Mouse (Mus musculus): ENCODE measurements at regions not wholly inside any gene's neighbourhood (a gene's known extent, or its start where the extent isn't known, plus 50 kb on each side); places are given as distances from the start of the nearest gene placed in this dataset.

- no peak overlapping the region for H3K4me3 ChIP-seq (ENCODE audit: insufficient read depth in 1 of 2, low read depth in 1 of 2, low read length in 2 of 2, poor library complexity in 1 of 2, severe bottlenecking in 1 of 2)
- no peak for TF ChIP-seq ZC3H11A (IDR thresholded peaks at IDR 0.05; ENCODE audit: borderline replicate concordance, low read depth, low read length)
- no peak for TF ChIP-seq ZNF384 (IDR thresholded peaks at IDR 0.05; ENCODE audit: low read depth, low read length)
- no peak for TF ChIP-seq HCFC1 (IDR thresholded peaks at IDR 0.05; ENCODE audit: borderline replicate concordance, insufficient read depth, low read length)
- TF ChIP-seq CHD2 (IDR thresholded peaks at IDR 0.05; ENCODE audit: low read depth, low read length): no peak
- no peak for TF ChIP-seq MAFK (IDR thresholded peaks at IDR 0.05; ENCODE audit: insufficient read depth, low read depth, low read length)
- DNase-seq (ENCODE audit: low read depth, low spot score): no peak
- no peaks in the 10 kb centered on the region for H3K36me3 ChIP-seq (ENCODE audit: control insufficient read depth, insufficient read depth, low read length, poor library complexity, severe bottlenecking)
- H3K9ac ChIP-seq (ENCODE audit: insufficient read depth, low read depth, low read length, poor library complexity, severe bottlenecking): no peak overlapping the region
- H3K4me1 ChIP-seq (ENCODE audit: control insufficient read depth in 2 of 2, insufficient read depth in 2 of 2, low read length in 2 of 2, poor library complexity in 1 of 2): peaks cover 1 to 6% of the 10 kb centered on the region in 2 experiments; a peak in 2 of 4 replicates
- no peaks in the 10 kb centered on the region for H3K9me3 ChIP-seq (ENCODE audit: control insufficient read depth, insufficient read depth, low read depth, low read length)
- in situ Hi-C loops (cut with MboI; ENCODE audit: low sequenced_read_pairs in 2 of 2, unreplicated experiment in 2 of 2): no loop called here
- H3K27ac ChIP-seq (ENCODE audit: insufficient read depth, low read depth, low read length, poor library complexity, severe bottlenecking): no peak overlapping the region
These were observed 138.6 kb upstream of the Igsf21 start for GRCm38 (mm10) chr4:140385226-140385625.

- H3K9ac ChIP-seq (ENCODE audit: insufficient read depth, low read depth, low read length, poor library complexity, severe bottlenecking): no peak overlapping the region
- H3K36me3 ChIP-seq (ENCODE audit: control insufficient read depth, insufficient read depth, low read length, poor library complexity, severe bottlenecking): no peaks in the 10 kb centered on the region
- no peak for DNase-seq (ENCODE audit: low read depth, low spot score)
- H3K4me1 ChIP-seq (ENCODE audit: control insufficient read depth in 2 of 2, insufficient read depth in 2 of 2, low read length in 2 of 2, poor library complexity in 1 of 2): peaks cover 1 to 5% of the 10 kb centered on the region in 2 experiments; a peak in 2 of 4 replicates
- no peaks in the 10 kb centered on the region for H3K9me3 ChIP-seq (ENCODE audit: control insufficient read depth, insufficient read depth, low read depth, low read length)
- in situ Hi-C loops (cut with MboI; ENCODE audit: low sequenced_read_pairs in 2 of 2, unreplicated experiment in 2 of 2): no loop called here
- no peak overlapping the region for H3K27ac ChIP-seq (ENCODE audit: insufficient read depth, low read depth, low read length, poor library complexity, severe bottlenecking)
- TF ChIP-seq ZNF384 (IDR thresholded peaks at IDR 0.05; ENCODE audit: low read depth, low read length): no peak
- TF ChIP-seq HCFC1 (IDR thresholded peaks at IDR 0.05; ENCODE audit: borderline replicate concordance, insufficient read depth, low read length): no peak
- TF ChIP-seq MAFK (IDR thresholded peaks at IDR 0.05; ENCODE audit: insufficient read depth, low read depth, low read length): no peak
- no peak for TF ChIP-seq ZC3H11A (IDR thresholded peaks at IDR 0.05; ENCODE audit: borderline replicate concordance, low read depth, low read length)
- no peak for TF ChIP-seq CHD2 (IDR thresholded peaks at IDR 0.05; ENCODE audit: low read depth, low read length)
- H3K4me3 ChIP-seq (ENCODE audit: insufficient read depth in 1 of 2, low read depth in 1 of 2, low read length in 2 of 2, poor library complexity in 1 of 2, severe bottlenecking in 1 of 2): no peak overlapping the region
These were observed 137.0 kb upstream of the Igsf21 start for GRCm38 (mm10) chr4:140383596-140383995.

- H3K27ac ChIP-seq (ENCODE audit: insufficient read depth, low read depth, low read length, poor library complexity, severe bottlenecking): no peak overlapping the region
- H3K4me3 ChIP-seq (ENCODE audit: insufficient read depth in 1 of 2, low read depth in 1 of 2, low read length in 2 of 2, poor library complexity in 1 of 2, severe bottlenecking in 1 of 2): no peak overlapping the region
- no peaks in the 10 kb centered on the region for H3K9me3 ChIP-seq (ENCODE audit: control insufficient read depth, insufficient read depth, low read depth, low read length)
- H3K36me3 ChIP-seq (ENCODE audit: control insufficient read depth, insufficient read depth, low read length, poor library complexity, severe bottlenecking): no peaks in the 10 kb centered on the region
- H3K9ac ChIP-seq (ENCODE audit: insufficient read depth, low read depth, low read length, poor library complexity, severe bottlenecking): no peak overlapping the region
- DNase-seq (ENCODE audit: low read depth, low spot score): no peak
- TF ChIP-seq ZNF384 (IDR thresholded peaks at IDR 0.05; ENCODE audit: low read depth, low read length) (no peak), CHD2 (IDR thresholded peaks at IDR 0.05; ENCODE audit: low read depth, low read length) (no peak), ZC3H11A (IDR thresholded peaks at IDR 0.05; ENCODE audit: borderline replicate concordance, low read depth, low read length) (no peak), MAFK (IDR thresholded peaks at IDR 0.05; ENCODE audit: insufficient read depth, low read depth, low read length) (no peak), HCFC1 (IDR thresholded peaks at IDR 0.05; ENCODE audit: borderline replicate concordance, insufficient read depth, low read length) (no peak)
- peaks cover 0 to 1% of the 10 kb centered on the region in 2 experiments; a peak in 1 of 4 replicates for H3K4me1 ChIP-seq (ENCODE audit: control insufficient read depth in 2 of 2, insufficient read depth in 2 of 2, low read length in 2 of 2, poor library complexity in 1 of 2)
- in situ Hi-C loops (cut with MboI; ENCODE audit: low sequenced_read_pairs in 2 of 2, unreplicated experiment in 2 of 2): no loop called here
These were observed 134.1 kb upstream of the Igsf21 start for GRCm38 (mm10) chr4:140380733-140381132.

- TF ChIP-seq HCFC1 (IDR thresholded peaks at IDR 0.05; ENCODE audit: borderline replicate concordance, insufficient read depth, low read length) (no peak), MAFK (IDR thresholded peaks at IDR 0.05; ENCODE audit: insufficient read depth, low read depth, low read length) (no peak), ZNF384 (IDR thresholded peaks at IDR 0.05; ENCODE audit: low read depth, low read length) (no peak), CHD2 (IDR thresholded peaks at IDR 0.05; ENCODE audit: low read depth, low read length) (no peak), ZC3H11A (IDR thresholded peaks at IDR 0.05; ENCODE audit: borderline replicate concordance, low read depth, low read length) (no peak)
- no peak for DNase-seq (ENCODE audit: low read depth, low spot score)
- H3K27ac ChIP-seq (ENCODE audit: insufficient read depth, low read depth, low read length, poor library complexity, severe bottlenecking): no peak overlapping the region
- H3K4me1 ChIP-seq (ENCODE audit: control insufficient read depth in 2 of 2, insufficient read depth in 2 of 2, low read length in 2 of 2, poor library complexity in 1 of 2): no peaks in the 10 kb centered on the region
- no peak overlapping the region for H3K9ac ChIP-seq (ENCODE audit: insufficient read depth, low read depth, low read length, poor library complexity, severe bottlenecking)
- no peak overlapping the region for H3K4me3 ChIP-seq (ENCODE audit: insufficient read depth in 1 of 2, low read depth in 1 of 2, low read length in 2 of 2, poor library complexity in 1 of 2, severe bottlenecking in 1 of 2)
- H3K9me3 ChIP-seq (ENCODE audit: control insufficient read depth, insufficient read depth, low read depth, low read length): no peaks in the 10 kb centered on the region
- H3K36me3 ChIP-seq (ENCODE audit: control insufficient read depth, insufficient read depth, low read length, poor library complexity, severe bottlenecking): no peaks in the 10 kb centered on the region
- in situ Hi-C loops (cut with MboI; ENCODE audit: low sequenced_read_pairs in 2 of 2, unreplicated experiment in 2 of 2): no loop called here
These were observed 131.4 kb upstream of the Igsf21 start for GRCm38 (mm10) chr4:140377941-140378340.

All from ES-E14 (cell line).